Mouse (Mus musculus): ENCODE results near the gene Id3. TPM values are rescaled to one million over a fixed set of nuclear protein-coding genes. Genes with fewer than 3 reads are reported as not detected.

Gene Id3
- 15.2 TPM for polyA plus RNA-seq (2014; fragmentation: Illumina TruSeq; extraction: RNeasy Lipid Tissue Mini Kit (QIAGEN cat#74804); ENCODE audit: low read depth, low replicate concordance)

DNA sequence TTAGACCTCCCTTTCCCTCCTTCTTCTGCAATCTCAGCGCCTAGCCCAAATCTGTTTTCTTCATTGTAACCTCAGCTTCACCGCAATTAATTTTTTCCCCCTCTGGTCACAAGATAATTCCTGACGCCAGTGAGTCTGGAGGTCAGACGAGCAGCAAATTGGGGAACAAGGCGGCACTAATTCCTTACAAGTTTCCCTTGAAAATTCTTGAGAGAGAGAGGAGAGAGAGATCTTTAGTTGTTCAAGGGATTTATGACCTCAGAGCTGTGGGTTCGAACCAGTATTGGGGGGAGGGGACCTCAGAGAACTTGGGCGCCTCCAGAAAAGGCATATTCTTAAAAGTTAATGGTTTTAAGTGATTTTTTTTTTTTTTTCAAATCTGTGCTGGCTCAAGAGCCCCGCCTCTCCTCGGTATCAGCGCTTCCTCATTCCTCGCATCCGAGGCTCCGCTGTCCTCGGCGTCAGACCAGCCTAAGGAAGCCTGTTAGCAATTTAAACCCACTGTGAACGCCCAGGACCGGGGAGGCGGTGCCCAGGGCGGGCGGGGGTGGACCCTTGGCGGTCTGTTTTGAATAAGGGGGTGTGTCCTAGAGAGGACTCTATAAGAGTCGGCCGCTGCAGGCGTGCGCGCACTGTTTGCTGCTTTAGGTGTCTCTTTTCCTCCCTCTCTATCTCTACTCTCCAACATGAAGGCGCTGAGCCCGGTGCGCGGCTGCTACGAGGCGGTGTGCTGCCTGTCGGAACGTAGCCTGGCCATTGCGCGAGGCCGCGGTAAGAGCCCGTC, at the start of gene Id3:
Gene Id3, plus strand, starts transcription at position 305 of the 784 bp plus-strand sequence.

GRCm38 (mm10) chr4:136172011-136172541, 28.8 kb downstream of the Id3 start, which contains the start of gene E2f2:
TSS of gene E2f2 (plus strand) at chr4:136172394.

Other genes with a start within 250 kb of the Id3 start
- gene Cnr2, start 248.1 kb upstream of the Id3 start, polyA plus RNA-seq (2014; fragmentation: Illumina TruSeq; extraction: RNeasy Lipid Tissue Mini Kit (QIAGEN cat#74804); ENCODE audit: low read depth, low replicate concordance), result 0.93 TPM
- 33.7 TPM for gene Fuca1, start 222.8 kb upstream of the Id3 start, polyA plus RNA-seq (2014; fragmentation: Illumina TruSeq; extraction: RNeasy Lipid Tissue Mini Kit (QIAGEN cat#74804); ENCODE audit: low read depth, low replicate concordance)
- 56.8 TPM for gene Hmgcl, start 197.0 kb upstream of the Id3 start, polyA plus RNA-seq (2014; fragmentation: Illumina TruSeq; extraction: RNeasy Lipid Tissue Mini Kit (QIAGEN cat#74804); ENCODE audit: low read depth, low replicate concordance)
- 0.66 TPM for gene Gale, start 179.8 kb upstream of the Id3 start, polyA plus RNA-seq (2014; fragmentation: Illumina TruSeq; extraction: RNeasy Lipid Tissue Mini Kit (QIAGEN cat#74804); ENCODE audit: low read depth, low replicate concordance)
- gene Lypla2, start 170.9 kb upstream of the Id3 start, polyA plus RNA-seq (2014; fragmentation: Illumina TruSeq; extraction: RNeasy Lipid Tissue Mini Kit (QIAGEN cat#74804); ENCODE audit: low read depth, low replicate concordance), result 1.5 TPM
- 30.9 TPM for gene Pithd1, start 156.2 kb upstream of the Id3 start, polyA plus RNA-seq (2014; fragmentation: Illumina TruSeq; extraction: RNeasy Lipid Tissue Mini Kit (QIAGEN cat#74804); ENCODE audit: low read depth, low replicate concordance)
- 14.2 TPM for gene Eloa, start 121.7 kb upstream of the Id3 start, polyA plus RNA-seq (2014; fragmentation: Illumina TruSeq; extraction: RNeasy Lipid Tissue Mini Kit (QIAGEN cat#74804); ENCODE audit: low read depth, low replicate concordance)
- 195 TPM for gene Rpl11, start 90.1 kb upstream of the Id3 start, polyA plus RNA-seq (2014; fragmentation: Illumina TruSeq; extraction: RNeasy Lipid Tissue Mini Kit (QIAGEN cat#74804); ENCODE audit: low read depth, low replicate concordance)
- gene E2f2, start 28.9 kb downstream of the Id3 start, polyA plus RNA-seq (2014; fragmentation: Illumina TruSeq; extraction: RNeasy Lipid Tissue Mini Kit (QIAGEN cat#74804); ENCODE audit: low read depth, low replicate concordance), result 0.11 TPM
- gene Asap3, start 62.9 kb downstream of the Id3 start, polyA plus RNA-seq (2014; fragmentation: Illumina TruSeq; extraction: RNeasy Lipid Tissue Mini Kit (QIAGEN cat#74804); ENCODE audit: low read depth, low replicate concordance), result 1.1 TPM
- gene Tcea3, start 104.2 kb downstream of the Id3 start, polyA plus RNA-seq (2014; fragmentation: Illumina TruSeq; extraction: RNeasy Lipid Tissue Mini Kit (QIAGEN cat#74804); ENCODE audit: low read depth, low replicate concordance), result 32.7 TPM
- 2.1 TPM for gene Zfp46, start 141.2 kb downstream of the Id3 start, polyA plus RNA-seq (2014; fragmentation: Illumina TruSeq; extraction: RNeasy Lipid Tissue Mini Kit (QIAGEN cat#74804); ENCODE audit: low read depth, low replicate concordance)
- gene Hnrnpr, start 167.4 kb downstream of the Id3 start, polyA plus RNA-seq (2014; fragmentation: Illumina TruSeq; extraction: RNeasy Lipid Tissue Mini Kit (QIAGEN cat#74804); ENCODE audit: low read depth, low replicate concordance), result 44.7 TPM

Measured in liver, adult 10 weeks (tissue).